Mouse (Mus musculus) frontal cortex, postnatal 10 days (tissue): ENCODE measurements around the gene Timeless.

Source experiments
- DNase-seq, 2 experiments: peaks; one replicate each; pipeline ENCODE4 v3.0.0; 2022; ENCODE audit warnings: low spot score in 2 of 2, mixed read lengths in 1 of 2

The Timeless gene

GRCm38 (mm10) chr10:128296370-128297090 lies 64.7 kb downstream of the Timeless start:
- DNase-seq: no peak

- no peak for DNase-seq
Measured at GRCm38 (mm10) chr10:128297221-128297620, 65.4 kb downstream of the Timeless start.

- no peak for DNase-seq
Measured at GRCm38 (mm10) chr10:128297622-128298021, 65.8 kb downstream of the Timeless start.

GRCm38 (mm10) chr10:128298243-128298642 lies 66.4 kb downstream of the Timeless start:
- DNase-seq: no peak

- no peak for DNase-seq
Measured at GRCm38 (mm10) chr10:128298702-128299171, 66.9 kb downstream of the Timeless start, which contains the start of gene Il23a. TSS of gene Il23a (minus strand) at chr10:128298752.

- DNase-seq: no peak
Measured at GRCm38 (mm10) chr10:128302357-128302756, 70.5 kb downstream of the Timeless start.
